Mouse (Mus musculus) cerebellum, adult 11-12 months (tissue): ENCODE results near the gene Maoa.

Source experiments
- DNase-seq: peaks from one replicate; pipeline ENCODE4 v3.0.0; 2022

Maoa gene

DNA sequence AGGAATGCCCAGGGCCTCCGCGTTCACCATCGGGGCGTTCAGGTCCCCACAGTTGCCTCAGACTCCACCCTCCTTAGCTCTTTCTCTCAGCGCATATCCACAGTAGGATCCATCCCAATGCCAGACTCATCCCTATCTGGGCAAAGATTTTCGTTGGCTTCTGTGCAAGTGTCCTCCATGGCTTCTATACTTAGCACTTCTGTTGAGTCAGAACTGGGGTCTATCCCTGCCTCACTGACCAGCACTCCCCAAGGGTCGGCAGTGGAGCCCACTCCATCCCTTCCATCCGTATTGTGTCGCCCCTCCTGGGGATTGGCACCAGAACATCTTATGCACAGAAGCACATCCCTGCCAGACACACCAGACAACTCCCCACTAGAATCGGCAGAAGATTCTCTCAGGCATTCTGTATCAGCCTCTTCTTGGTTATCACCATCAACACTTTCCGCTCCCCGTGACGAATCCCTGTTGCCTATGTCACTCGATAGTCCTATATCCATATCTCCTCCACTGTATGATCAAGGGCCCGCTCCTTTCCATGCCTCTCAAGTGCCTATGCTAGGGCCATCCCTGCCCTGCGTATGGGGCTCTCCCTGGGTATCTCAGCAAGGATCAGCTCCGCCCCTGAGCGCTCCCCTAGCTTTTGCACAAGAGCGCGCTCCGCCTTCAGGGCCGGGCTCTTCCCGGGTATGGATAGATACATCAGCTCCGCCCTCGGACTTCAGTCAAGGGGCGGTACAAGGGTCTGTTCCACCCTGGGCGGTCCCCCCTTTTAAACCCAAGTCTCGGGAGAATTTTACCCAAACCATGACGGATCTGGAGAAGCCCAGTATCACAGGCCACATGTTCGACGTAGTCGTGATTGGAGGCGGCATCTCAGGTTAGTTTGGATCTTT is at the start of gene Maoa:
Maoa (plus strand) TSS at position 665 of the 896 bp plus-strand sequence.
- peak; percentile 79 for DNase-seq

DNA sequence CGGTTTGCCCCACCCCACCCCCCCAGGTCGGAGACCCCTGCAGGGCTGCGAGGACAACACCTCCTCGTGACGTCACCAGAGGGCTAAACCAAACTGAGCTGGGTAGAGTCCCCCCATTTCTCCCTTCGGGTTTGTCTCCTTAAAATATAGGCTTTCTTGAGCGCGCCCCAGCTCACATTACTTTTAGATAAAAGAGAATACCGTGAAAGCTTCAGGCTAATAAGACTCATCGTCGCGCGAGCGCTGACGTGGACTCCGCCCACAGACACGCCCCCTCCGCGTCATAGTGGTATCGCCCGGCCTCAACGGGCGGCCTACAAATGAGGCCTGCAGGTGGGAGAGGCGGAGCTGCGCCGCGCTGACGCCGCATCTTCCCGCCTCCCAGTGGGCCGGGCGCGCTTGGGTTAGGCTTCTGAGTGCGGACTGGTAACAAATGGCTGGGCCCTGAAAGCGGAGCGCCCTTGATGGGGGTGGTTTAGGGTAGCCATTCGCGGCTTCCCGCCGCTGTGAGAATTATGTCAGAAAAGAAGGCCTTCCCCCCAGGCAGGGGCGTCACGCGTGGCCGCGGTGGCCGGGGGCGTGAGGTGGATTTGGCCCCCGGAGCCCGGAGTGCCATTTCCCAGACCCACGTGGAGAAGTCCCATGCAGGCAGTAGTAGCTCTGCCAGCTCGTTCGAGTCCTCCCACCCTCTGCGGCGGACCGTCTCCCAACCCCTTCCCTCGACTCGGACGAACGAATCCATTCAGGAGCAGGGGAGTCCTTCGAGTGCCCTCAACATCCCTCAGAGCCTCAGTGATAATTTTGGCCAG is 1.1 kb upstream of the Maoa start:
- DNase-seq = peak; percentile 93

DNA sequence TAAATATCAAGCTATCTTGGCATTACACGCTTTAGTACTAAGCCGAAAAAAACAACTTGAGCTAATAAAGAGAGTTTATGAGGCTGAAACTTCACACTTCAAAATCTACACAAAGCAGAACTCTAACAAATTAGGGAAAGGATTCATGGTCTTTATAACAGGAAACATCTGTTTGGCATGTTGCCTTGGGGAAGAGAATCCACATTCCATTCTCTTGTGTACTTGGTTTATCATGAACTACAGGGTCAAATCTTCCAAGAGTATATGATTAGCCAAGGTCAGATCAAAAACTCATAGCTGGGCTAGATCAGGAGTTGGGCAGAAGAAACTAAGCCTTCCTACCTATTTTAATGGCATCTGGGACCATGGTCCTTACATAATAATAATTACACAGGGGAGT is 37.0 kb downstream of the Maoa start:
- no peak for DNase-seq

DNA sequence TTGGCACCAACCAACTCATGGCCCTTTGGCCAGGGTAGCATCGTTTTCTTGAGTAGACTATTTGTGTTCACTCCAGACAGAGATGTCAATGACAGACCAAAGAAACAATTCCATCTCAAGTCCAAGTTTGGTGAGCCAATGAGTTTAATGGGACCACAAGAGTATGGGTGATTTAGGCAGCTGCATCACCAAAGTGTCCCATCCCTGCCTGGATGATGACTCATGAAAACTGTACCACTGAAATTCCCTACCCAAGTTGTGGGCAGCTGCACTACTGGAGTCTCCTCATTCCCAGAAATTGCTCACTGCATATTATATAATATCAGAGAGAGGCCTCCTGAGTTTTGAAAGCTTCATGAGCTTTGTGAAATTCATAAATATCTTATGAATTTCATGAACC is 86.6 kb downstream of the Maoa start:
- no peak for DNase-seq

DNA sequence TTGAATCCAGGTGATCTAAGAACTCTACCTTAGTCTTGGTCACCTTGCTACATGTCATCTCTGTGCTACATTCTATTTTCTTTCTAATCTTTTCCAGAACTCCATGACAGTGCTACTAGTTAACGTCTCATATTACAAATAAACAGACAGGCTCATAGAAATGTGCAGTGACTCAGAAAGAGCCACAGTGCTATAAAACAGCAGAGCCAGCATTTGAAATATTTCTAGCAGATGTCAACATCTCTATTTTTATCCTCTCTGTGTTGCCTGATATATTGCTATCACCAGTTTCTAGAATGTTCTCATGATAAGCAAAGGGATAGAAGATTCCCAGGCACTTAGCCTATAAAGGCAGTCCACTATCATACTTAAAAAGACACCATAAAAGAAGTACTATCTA is 94.5 kb downstream of the Maoa start:
- no peak for DNase-seq
